Comparison of ENCODE assay signal across 8 mouse cellular contexts in the genomic region with DNA sequence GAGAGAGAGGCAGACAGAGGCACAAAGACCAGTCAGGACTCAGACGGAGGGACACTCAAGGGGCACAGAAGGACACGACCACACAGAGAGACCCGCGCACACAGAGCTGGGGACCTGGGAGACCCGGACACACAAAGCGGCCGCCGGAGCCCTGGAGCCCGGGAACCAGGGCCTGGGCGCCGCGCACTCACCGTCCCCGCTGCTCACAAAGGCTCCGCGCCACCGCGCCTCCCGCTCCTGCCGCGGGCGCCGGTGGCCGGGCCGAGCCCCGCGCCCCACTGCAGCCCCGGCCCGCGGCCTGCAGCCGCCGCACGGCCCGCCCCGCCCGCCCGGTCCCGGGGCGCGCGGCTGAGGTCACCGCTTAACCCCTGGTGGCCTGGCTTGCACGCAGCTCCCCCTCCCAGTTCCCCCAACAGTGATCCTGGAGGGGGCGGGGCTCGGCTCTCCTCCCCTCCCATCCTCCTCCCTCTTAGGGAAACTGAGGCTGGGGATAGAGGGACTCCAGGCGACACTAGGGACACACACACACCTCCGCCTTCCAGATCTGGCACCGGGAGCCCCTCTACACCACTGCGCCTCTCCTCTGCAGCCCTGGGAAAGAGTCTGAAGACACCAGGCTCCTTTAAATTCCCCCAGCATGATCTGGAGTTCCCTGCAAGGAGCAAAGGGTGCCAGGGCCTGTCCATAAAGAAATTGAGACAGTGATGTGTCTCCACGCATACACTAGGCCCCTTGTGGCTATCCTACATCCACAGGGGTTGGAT. TPM values are rescaled to one million over a fixed set of nuclear protein-coding genes. Genes with fewer than 3 reads are reported as not detected.
DNase-seq lines count a peak whose midpoint lies in the region; ATAC-seq and TF ChIP-seq lines count a peak whose summit lies in the region.

No protein-coding gene starts in this region.

- TF ChIP-seq EP300 in liver, embryonic 14.5 days (IDR thresholded peaks at IDR 0.05; ENCODE audit: low read depth), result no peak

- H3K27me3 ChIP-seq in liver, adult 2 months (ENCODE audit: control insufficient read depth, insufficient read depth, low read length), result no peaks in the 10 kb centered on the region
- H3K27me3 ChIP-seq in forebrain, embryonic 11.5 days (ENCODE audit: control insufficient read depth, insufficient read depth, low read length), result no peaks in the 10 kb centered on the region
- no peaks in the 10 kb centered on the region for H3K27me3 ChIP-seq in hindbrain, embryonic 11.5 days (ENCODE audit: control insufficient read depth, insufficient read depth, low read length)
- H3K27me3 ChIP-seq in liver, embryonic 14.5 days (ENCODE audit: control insufficient read depth, insufficient read depth, low read length), result peaks cover 10% of the 10 kb centered on the region

- no peak for TF ChIP-seq POLR2A in liver, adult 2 months (IDR thresholded peaks at IDR 0.05; ENCODE audit: extremely low read depth, insufficient read depth, low read length)

- peak overlapping the region; percentile 71 for H3K4me3 ChIP-seq in liver, adult 2 months (ENCODE audit: insufficient read depth, low read depth, low read length)
- peak overlapping the region; percentile 88 for H3K4me3 ChIP-seq in forebrain, embryonic 11.5 days (ENCODE audit: low read depth, low read length)
- peak overlapping the region; percentile 70 for H3K4me3 ChIP-seq in hindbrain, embryonic 11.5 days (ENCODE audit: low read depth, low read length)
- peak overlapping the region; percentile 43 to 62 for H3K4me3 ChIP-seq in liver, embryonic 14.5 days (ENCODE audit: insufficient read depth in 1 of 2, low read depth in 2 of 2, low read length in 2 of 2)

- peak overlapping the region; percentile 81 for H3K9ac ChIP-seq in liver, adult 2 months (ENCODE audit: low read depth, low read length)
- peak overlapping the region; percentile 99 for H3K9ac ChIP-seq in forebrain, embryonic 11.5 days (ENCODE audit: low read length)
- H3K9ac ChIP-seq in hindbrain, embryonic 11.5 days (ENCODE audit: low read depth, low read length), result peak overlapping the region; percentile 98
- no peak overlapping the region for H3K9ac ChIP-seq in liver, embryonic 14.5 days (replicated peaks)

- H3K27ac ChIP-seq in liver, adult 2 months (replicated peaks; ENCODE audit: insufficient read depth, low read depth, low read length), result no peak overlapping the region
- peak overlapping the region; percentile 84 for H3K27ac ChIP-seq in forebrain, embryonic 11.5 days (ENCODE audit: low read depth, low read length)
- peak overlapping the region; percentile 93 for H3K27ac ChIP-seq in hindbrain, embryonic 11.5 days (ENCODE audit: low read depth, low read length)
- H3K27ac ChIP-seq in liver, embryonic 14.5 days, result no peak overlapping the region

- peaks cover 3% of the 10 kb centered on the region; the same call in 1 of the 2 replicates for H3K4me1 ChIP-seq in liver, adult 2 months (ENCODE audit: control insufficient read depth, insufficient read depth, low read length)
- peaks cover 12% of the 10 kb centered on the region; the same call in 1 of the 2 replicates for H3K4me1 ChIP-seq in forebrain, embryonic 11.5 days (replicated peaks; ENCODE audit: control insufficient read depth, insufficient read depth, low read length)
- peaks cover 10% of the 10 kb centered on the region for H3K4me1 ChIP-seq in hindbrain, embryonic 11.5 days (replicated peaks; ENCODE audit: control insufficient read depth, insufficient read depth, low read length)
- H3K4me1 ChIP-seq in liver, embryonic 14.5 days (replicated peaks; ENCODE audit: control insufficient read depth in 2 of 2, insufficient read depth in 2 of 2, low read length in 1 of 2), result no peaks in the 10 kb centered on the region

- DNase-seq in liver, adult 2 months (ENCODE audit: extremely low read depth, low read depth, low spot score), result no peak
- DNase-seq in liver, result no peak
- peak; percentile 66 for DNase-seq in brain, adult 2 months (ENCODE audit: low read depth, low spot score)
- peak; percentile 80 for DNase-seq in forebrain, embryonic 11.5 days (ENCODE audit: low spot score)
- no peak for DNase-seq in hindbrain, embryonic 11.5 days (ENCODE audit: low spot score)
- no peak for DNase-seq in liver, embryonic 14.5 days (ENCODE audit: low read depth in 3 of 3, low spot score in 3 of 3)
- DNase-seq in right cerebral cortex, adult 2 months (ENCODE audit: low spot score in 2 of 2), result peak; percentile 27 to 52
- DNase-seq in urinary bladder, adult 2 months (ENCODE audit: low spot score), result no peak

- WGBS in liver, adult 2 months, result 9% methylated on average over 49 of the region's 50 CpGs
- WGBS in forebrain, embryonic 11.5 days, result 0% methylated on average over 35 of the region's 50 CpGs
- under 1% methylated on average over 22 of the region's 50 CpGs for WGBS in hindbrain, embryonic 11.5 days
- WGBS in liver, embryonic 14.5 days (ENCODE audit: insufficient replicate concordance), result 5% methylated on average over 28 of the region's 50 CpGs

- no peak for TF ChIP-seq CTCF in liver, adult 2 months (IDR thresholded peaks at IDR 0.05; ENCODE audit: low read depth, low read length)
- no peak for TF ChIP-seq CTCF in liver, embryonic 14.5 days (IDR thresholded peaks at IDR 0.05; ENCODE audit: low read depth)

- ATAC-seq in forebrain, embryonic 11.5 days (replicated peaks; ENCODE audit: low FRiP score), result peak; percentile 71
- ATAC-seq in hindbrain, embryonic 11.5 days (ENCODE audit: low FRiP score), result peak; percentile 80
- ATAC-seq in liver, embryonic 14.5 days (ENCODE audit: insufficient read depth), result no peak

- no peaks in the 10 kb centered on the region for H3K9me3 ChIP-seq in forebrain, embryonic 11.5 days (ENCODE audit: control insufficient read depth, low read length)
- no peaks in the 10 kb centered on the region for H3K9me3 ChIP-seq in hindbrain, embryonic 11.5 days (ENCODE audit: control insufficient read depth, low read length)
- H3K9me3 ChIP-seq in liver, embryonic 14.5 days (ENCODE audit: control insufficient read depth, low read length), result no peaks in the 10 kb centered on the region

- no peaks in the 10 kb centered on the region; the same call in 1 of the 2 replicates for H3K79me2 ChIP-seq in liver, adult 2 months (ENCODE audit: control insufficient read depth, insufficient read depth, low read length)

- no peaks in the 10 kb centered on the region for H3K36me3 ChIP-seq in liver, adult 2 months (ENCODE audit: control insufficient read depth, insufficient read depth, low read length)
- H3K36me3 ChIP-seq in forebrain, embryonic 11.5 days (ENCODE audit: control insufficient read depth, insufficient read depth, low read length), result no peaks in the 10 kb centered on the region
- no peaks in the 10 kb centered on the region for H3K36me3 ChIP-seq in hindbrain, embryonic 11.5 days (ENCODE audit: control insufficient read depth, insufficient read depth, low read length)
- no peaks in the 10 kb centered on the region for H3K36me3 ChIP-seq in liver, embryonic 14.5 days (replicated peaks; ENCODE audit: control insufficient read depth, insufficient read depth, low read depth)

- H3K4me2 ChIP-seq in forebrain, embryonic 11.5 days (ENCODE audit: low read depth, low read length, severe bottlenecking), result peak overlapping the region; percentile 74
- H3K4me2 ChIP-seq in hindbrain, embryonic 11.5 days (replicated peaks; ENCODE audit: low read depth, low read length), result peak overlapping the region; percentile 56
- H3K4me2 ChIP-seq in liver, embryonic 14.5 days (ENCODE audit: low read depth), result peak overlapping the region; percentile 50

RNA-seq across cellular contexts. Expression of a gene that starts 17.2 kb away (rescaled TPM):
- total RNA-seq in liver, adult 2 months (2014; rRNA removed), result 17.7 and 25.5 TPM in 2 replicates
- 54.4 and 69.9 TPM in 2 replicates for polyA plus RNA-seq in liver, adult 2 months (2012; rRNA removed)
- polyA plus RNA-seq in forebrain, embryonic 11.5 days (2014; fragmentation: Nextera tagmentation; extraction: Ambion mirVana), result 23.3 and 23.6 TPM in 2 replicates
- 13.8 and 14.5 TPM in 2 replicates for polyA plus RNA-seq in hindbrain, embryonic 11.5 days (2014; fragmentation: Nextera tagmentation; extraction: Ambion mirVana)
- polyA plus RNA-seq in liver, embryonic 14.5 days (2012; rRNA removed), result 2.4 and 2.8 TPM in 2 replicates
- 2.1 and 2.5 TPM in 2 replicates for polyA plus RNA-seq in liver, embryonic 14.5 days (2014; fragmentation: Nextera tagmentation; extraction: Ambion mirVana)
- polyA plus RNA-seq in urinary bladder, adult 2 months (2012; rRNA removed), result 30.0 and 30.8 TPM in 2 replicates

RNA-seq across cellular contexts. Expression of a gene that starts 51.7 kb away (rescaled TPM):
- 5.3 and 7.2 TPM in 2 replicates for total RNA-seq in liver, adult 2 months (2014; rRNA removed)
- polyA plus RNA-seq in liver, adult 2 months (2012; rRNA removed), result 14.3 and 16.3 TPM in 2 replicates
- 91.6 and 100 TPM in 2 replicates for polyA plus RNA-seq in forebrain, embryonic 11.5 days (2014; fragmentation: Nextera tagmentation; extraction: Ambion mirVana)
- 44.3 and 59.6 TPM in 2 replicates for polyA plus RNA-seq in hindbrain, embryonic 11.5 days (2014; fragmentation: Nextera tagmentation; extraction: Ambion mirVana)
- 44.0 and 50.3 TPM in 2 replicates for polyA plus RNA-seq in liver, embryonic 14.5 days (2012; rRNA removed)
- 16.5 and 27.6 TPM in 2 replicates for polyA plus RNA-seq in liver, embryonic 14.5 days (2014; fragmentation: Nextera tagmentation; extraction: Ambion mirVana)
- polyA plus RNA-seq in urinary bladder, adult 2 months (2012; rRNA removed), result 21.6 and 31.5 TPM in 2 replicates

Comparison
In these comparisons a context has a peak if more than half of its experiments do, and no peak if none do; other contexts are left out.
1. DNase-seq: peak in brain, adult 2 months (single experiment), forebrain, embryonic 11.5 days (single experiment) and right cerebral cortex, adult 2 months (2 of 2); none in liver, adult 2 months (single experiment), liver (single experiment), hindbrain, embryonic 11.5 days (single experiment), liver, embryonic 14.5 days (0 of 3) and urinary bladder, adult 2 months (single experiment).
2. H3K27ac ChIP-seq: peak in forebrain, embryonic 11.5 days (single experiment) and hindbrain, embryonic 11.5 days (single experiment); none in liver, adult 2 months (single experiment) and liver, embryonic 14.5 days (single experiment).
3. Peak in every context shown above with its lines, with median percentiles within 50 percentile points of each other: H3K4me3 ChIP-seq and H3K4me2 ChIP-seq.